Mouse (Mus musculus) megakaryocyte, adult 5-6 weeks (primary cell): ENCODE measurements around the gene Sgpp1. TPM values are rescaled to one million over a fixed set of nuclear protein-coding genes. Genes with fewer than 3 reads are reported as not detected.

Experiments
- ATAC-seq: 2 replicates; pipeline ENCODE4 v1.8.0; 2016; ENCODE audit warnings: mild to moderate bottlenecking, inconsistent platforms; ENCODE audit not compliant: poor library complexity, severe bottlenecking
- total RNA-seq, 2 experiments: library from RNA; stranded (forward) in 1 of 2; stranded (reverse) in 1 of 2; fragments of 153-499, 151-499 nt in 1 of 2; fragments of 221-1000, 200-1000 nt in 1 of 2; gene quantifications; 2 replicates each; pipeline versions ENCODE4 v1.2.3 to v1.2.4; 2015 to 2017

Gene Sgpp1
- total RNA-seq (2015), result 98.3 and 116 TPM in 2 replicates
- 90.8 and 98.0 TPM in 2 replicates for total RNA-seq (2017)

GRCm38 (mm10) chr12:75735246-75736200, at the start of gene Sgpp1:
Sgpp1 (minus strand) TSS chr12:75735729.
- peak; percentile 82 for ATAC-seq

- no peak for ATAC-seq
Measured at GRCm38 (mm10) chr12:75784271-75784751, 48.8 kb upstream of the Sgpp1 start.

GRCm38 (mm10) chr12:75781995-75782394, 46.5 kb upstream of the Sgpp1 start:
- ATAC-seq, result peak; percentile 75

GRCm38 (mm10) chr12:75781445-75781844, 45.9 kb upstream of the Sgpp1 start:
- peak; percentile 56 for ATAC-seq

- ATAC-seq, result peak; percentile 96
Measured at GRCm38 (mm10) chr12:75772424-75773034, 37.0 kb upstream of the Sgpp1 start.

- ATAC-seq, result no peak
Measured at GRCm38 (mm10) chr12:75771410-75771809, 35.9 kb upstream of the Sgpp1 start.

GRCm38 (mm10) chr12:75766885-75767317, 31.4 kb upstream of the Sgpp1 start:
- ATAC-seq, result no peak

GRCm38 (mm10) chr12:75766395-75766794, 30.9 kb upstream of the Sgpp1 start:
- ATAC-seq, result no peak

- no peak for ATAC-seq
Measured at GRCm38 (mm10) chr12:75765751-75766150, 30.2 kb upstream of the Sgpp1 start.

GRCm38 (mm10) chr12:75756387-75756786, 20.9 kb upstream of the Sgpp1 start:
- no peak; the same call in 1 of the 2 replicates for ATAC-seq

GRCm38 (mm10) chr12:75753730-75754129, 18.2 kb upstream of the Sgpp1 start:
- no peak for ATAC-seq

GRCm38 (mm10) chr12:75752077-75752476, 16.5 kb upstream of the Sgpp1 start:
- ATAC-seq, result no peak

- no peak for ATAC-seq
Measured at GRCm38 (mm10) chr12:75748574-75748973, 13.0 kb upstream of the Sgpp1 start.

- no peak for ATAC-seq
Measured at GRCm38 (mm10) chr12:75745697-75746290, 10.3 kb upstream of the Sgpp1 start.

GRCm38 (mm10) chr12:75742101-75742500, 6.6 kb upstream of the Sgpp1 start:
- ATAC-seq, result no peak

GRCm38 (mm10) chr12:75741273-75741672, 5.7 kb upstream of the Sgpp1 start:
- no peak for ATAC-seq

GRCm38 (mm10) chr12:75740451-75740850, 4.9 kb upstream of the Sgpp1 start:
- ATAC-seq, result no peak

GRCm38 (mm10) chr12:75739611-75740010, 4.1 kb upstream of the Sgpp1 start:
- no peak for ATAC-seq

GRCm38 (mm10) chr12:75736296-75736695, 767 bp upstream of the Sgpp1 start:
- ATAC-seq, result no peak

- ATAC-seq, result peak; percentile 31
Measured at GRCm38 (mm10) chr12:75734891-75735245, 661 bp downstream of the Sgpp1 start.

- peak; percentile 41 for ATAC-seq
Measured at GRCm38 (mm10) chr12:75734167-75734566, 1.4 kb downstream of the Sgpp1 start.
